Mouse (Mus musculus): ENCODE data around the gene Anks3. TPM values are rescaled to one million over a fixed set of nuclear protein-coding genes. Genes with fewer than 3 reads are reported as not detected.

Anks3 gene
- polyA plus RNA-seq, 1 experiment from 2014 or later, result 48.6 TPM

GRCm38 (mm10) chr16:4907972-4908371 lies 56.0 kb downstream of the Anks3 start:
- 51% methylated on average over 4 of the region's 5 CpGs for WGBS
- peaks cover 4% of the 10 kb centered on the region; the same call in 1 of the 2 replicates for H3K4me1 ChIP-seq (ENCODE audit: control insufficient read depth, insufficient read depth, low read length)
- H3K27ac ChIP-seq (ENCODE audit: low read length), result no peak overlapping the region
- ATAC-seq (ENCODE audit: insufficient read depth, low FRiP score), result no peak
- H3K36me3 ChIP-seq (ENCODE audit: control insufficient read depth, insufficient read depth, low read length), result peaks cover 21% of the 10 kb centered on the region
- H3K9ac ChIP-seq (ENCODE audit: low read length), result no peak overlapping the region
- no peaks in the 10 kb centered on the region for H3K9me3 ChIP-seq (replicated peaks; ENCODE audit: control insufficient read depth, low read length)
- H3K27me3 ChIP-seq (ENCODE audit: control insufficient read depth, insufficient read depth, low read length), result no peaks in the 10 kb centered on the region
- H3K4me3 ChIP-seq (replicated peaks; ENCODE audit: low read length), result no peak overlapping the region
- H3K4me2 ChIP-seq (ENCODE audit: low read depth, low read length), result no peak overlapping the region

DNA sequence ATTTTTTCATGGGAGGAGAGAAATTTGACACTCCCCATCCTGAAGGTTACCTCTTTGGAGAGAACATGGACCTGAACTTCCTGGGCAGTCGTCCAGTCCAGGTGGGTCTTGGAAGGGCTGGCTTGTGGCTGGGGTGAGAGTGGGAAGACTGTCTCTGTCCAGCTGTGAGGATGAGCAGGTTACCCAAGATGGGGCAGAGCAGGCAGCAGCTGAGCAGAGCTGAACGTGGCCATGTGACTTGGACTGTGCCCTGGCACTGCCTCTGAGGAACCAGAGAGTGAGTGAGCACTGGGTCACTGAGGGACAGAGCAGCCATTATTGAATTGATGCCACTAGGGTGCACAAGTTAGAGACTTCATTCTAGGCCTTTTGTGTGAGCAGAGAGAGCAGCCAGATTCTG lies 56.6 kb downstream of the Anks3 start:
- WGBS, result 63% methylated on average over 2 of the region's 2 CpGs
- Histone ChIP-seq H3K36me3 (ENCODE audit: control insufficient read depth, insufficient read depth, low read length) (peaks cover 21% of the 10 kb centered on the region), H3K4me2 (ENCODE audit: low read depth, low read length) (no peak overlapping the region), H3K4me1 (ENCODE audit: control insufficient read depth, insufficient read depth, low read length) (peaks cover 4% of the 10 kb centered on the region; the same call in 1 of the 2 replicates), H3K4me3 (replicated peaks; ENCODE audit: low read length) (no peak overlapping the region), H3K9ac (ENCODE audit: low read length) (no peak overlapping the region), H3K27ac (ENCODE audit: low read length) (no peak overlapping the region), H3K27me3 (ENCODE audit: control insufficient read depth, insufficient read depth, low read length) (no peaks in the 10 kb centered on the region), H3K9me3 (replicated peaks; ENCODE audit: control insufficient read depth, low read length) (no peaks in the 10 kb centered on the region)
- no peak for ATAC-seq (ENCODE audit: insufficient read depth, low FRiP score)

DNA sequence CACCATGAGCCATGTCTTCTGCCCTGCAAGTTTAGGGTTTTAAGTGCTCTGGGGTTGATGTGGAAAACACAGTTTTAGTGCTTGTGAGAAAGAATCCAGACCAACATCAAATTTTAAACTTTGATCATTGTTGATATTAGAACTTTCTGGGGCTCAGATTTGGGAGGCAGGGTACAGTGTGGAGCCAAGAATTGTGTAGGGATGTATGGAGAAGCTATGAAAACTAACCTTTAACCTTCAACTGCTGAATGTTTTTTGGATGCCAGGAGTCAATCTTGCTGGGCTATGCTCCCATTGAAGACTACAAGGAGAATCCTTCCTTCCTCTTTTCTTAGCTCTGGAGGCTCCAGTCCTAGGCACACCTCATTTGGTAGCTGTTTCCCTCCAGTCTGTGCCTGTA lies 57.4 kb downstream of the Anks3 start:
- Histone ChIP-seq H3K36me3 (ENCODE audit: control insufficient read depth, insufficient read depth, low read length) (peaks cover 16% of the 10 kb centered on the region), H3K4me3 (replicated peaks; ENCODE audit: low read length) (no peak overlapping the region), H3K4me2 (ENCODE audit: low read depth, low read length) (no peak overlapping the region), H3K4me1 (ENCODE audit: control insufficient read depth, insufficient read depth, low read length) (peaks cover 4% of the 10 kb centered on the region; the same call in 1 of the 2 replicates), H3K9me3 (replicated peaks; ENCODE audit: control insufficient read depth, low read length) (no peaks in the 10 kb centered on the region), H3K27me3 (ENCODE audit: control insufficient read depth, insufficient read depth, low read length) (no peaks in the 10 kb centered on the region), H3K27ac (ENCODE audit: low read length) (no peak overlapping the region), H3K9ac (ENCODE audit: low read length) (no peak overlapping the region)
- ATAC-seq (ENCODE audit: insufficient read depth, low FRiP score), result no peak

DNA sequence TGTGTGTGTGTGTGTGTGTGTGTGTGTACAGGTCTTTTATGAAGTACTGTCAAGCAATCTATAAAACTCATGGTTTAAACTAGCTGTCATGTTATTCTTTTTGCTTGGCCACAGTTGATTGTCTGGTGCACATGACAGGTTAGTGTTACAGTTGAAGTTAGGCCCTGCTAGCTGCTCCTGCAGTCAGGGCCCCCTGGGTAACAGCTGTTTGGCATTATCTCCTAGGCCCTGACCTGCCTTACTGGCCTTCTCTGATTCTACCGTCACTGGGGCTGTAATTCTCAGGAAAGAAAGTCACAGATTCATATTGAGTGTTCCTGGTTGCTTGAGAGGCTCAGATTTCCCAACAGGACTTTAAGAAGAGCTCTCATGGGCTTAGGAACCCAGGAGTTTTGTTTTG lies 58.4 kb downstream of the Anks3 start:
- WGBS, result 47% methylated on average over 1 of the region's 1 CpGs
- H3K4me2 ChIP-seq (ENCODE audit: low read depth, low read length), result no peak overlapping the region
- H3K27ac ChIP-seq (ENCODE audit: low read length), result no peak overlapping the region
- H3K9ac ChIP-seq (ENCODE audit: low read length), result no peak overlapping the region
- peaks cover 12% of the 10 kb centered on the region for H3K36me3 ChIP-seq (ENCODE audit: control insufficient read depth, insufficient read depth, low read length)
- no peaks in the 10 kb centered on the region for H3K9me3 ChIP-seq (replicated peaks; ENCODE audit: control insufficient read depth, low read length)
- H3K4me3 ChIP-seq (replicated peaks; ENCODE audit: low read length), result no peak overlapping the region
- H3K4me1 ChIP-seq (ENCODE audit: control insufficient read depth, insufficient read depth, low read length), result peaks cover 6% of the 10 kb centered on the region; the same call in 1 of the 2 replicates
- no peak for ATAC-seq (ENCODE audit: insufficient read depth, low FRiP score)
- no peaks in the 10 kb centered on the region for H3K27me3 ChIP-seq (ENCODE audit: control insufficient read depth, insufficient read depth, low read length)

- ATAC-seq (ENCODE audit: insufficient read depth, low FRiP score), result no peak
- peaks cover 8% of the 10 kb centered on the region; the same call in 1 of the 2 replicates for H3K36me3 ChIP-seq (ENCODE audit: control insufficient read depth, insufficient read depth, low read length)
- WGBS, result 84% methylated on average over 3 of the region's 3 CpGs
These were observed 59.1 kb downstream of the Anks3 start for GRCm38 (mm10) chr16:4904878-4905277.

DNA sequence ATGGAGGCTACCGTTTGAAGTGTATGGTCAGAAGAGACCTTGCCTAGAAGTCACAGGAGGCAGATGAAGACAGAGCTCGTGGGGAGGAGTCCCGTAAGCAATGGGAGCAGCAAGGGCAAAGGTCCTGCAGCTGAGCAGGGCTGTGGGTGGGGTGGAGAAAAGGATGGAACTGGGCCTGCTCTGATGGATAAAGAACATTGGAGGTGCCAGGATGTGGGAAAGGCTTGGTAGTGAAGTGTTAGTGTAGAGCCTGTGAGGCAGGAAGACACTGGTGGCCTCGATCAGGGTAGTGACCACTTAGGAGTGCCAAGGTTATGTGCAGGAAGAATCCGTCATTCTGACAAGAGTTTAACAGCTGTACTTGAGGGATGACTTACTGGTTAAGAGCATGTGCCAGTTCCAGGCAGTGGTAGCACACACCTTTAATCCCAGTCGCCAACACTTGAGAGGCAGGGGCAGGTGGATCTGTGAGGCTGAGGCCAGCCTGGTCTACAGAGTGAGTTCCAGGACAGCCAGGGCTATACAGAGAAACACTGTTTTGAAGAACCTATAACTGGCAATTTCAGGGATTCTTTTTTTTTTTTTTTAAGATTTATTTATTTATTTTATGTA lies 60.4 kb downstream of the Anks3 start:
- 63% methylated on average over 6 of the region's 6 CpGs for WGBS
- H3K27ac ChIP-seq (ENCODE audit: low read length), result no peak overlapping the region
- no peak overlapping the region for H3K9ac ChIP-seq (ENCODE audit: low read length)
- H3K27me3 ChIP-seq (ENCODE audit: control insufficient read depth, insufficient read depth, low read length), result no peaks in the 10 kb centered on the region
- H3K36me3 ChIP-seq (ENCODE audit: control insufficient read depth, insufficient read depth, low read length), result no peaks in the 10 kb centered on the region; the same call in 1 of the 2 replicates
- no peak overlapping the region for H3K4me2 ChIP-seq (ENCODE audit: low read depth, low read length)
- H3K4me1 ChIP-seq (ENCODE audit: control insufficient read depth, insufficient read depth, low read length), result peaks cover 6% of the 10 kb centered on the region; the same call in 1 of the 2 replicates
- no peak overlapping the region for H3K4me3 ChIP-seq (replicated peaks; ENCODE audit: low read length)
- ATAC-seq (ENCODE audit: insufficient read depth, low FRiP score), result no peak
- no peaks in the 10 kb centered on the region for H3K9me3 ChIP-seq (replicated peaks; ENCODE audit: control insufficient read depth, low read length)

More at GRCm38 (mm10) chr16:4904878-4905277, 59.1 kb downstream of the Anks3 start:
- Histone ChIP-seq H3K27ac (ENCODE audit: low read length) (no peak overlapping the region), H3K9me3 (replicated peaks; ENCODE audit: control insufficient read depth, low read length) (no peaks in the 10 kb centered on the region), H3K27me3 (ENCODE audit: control insufficient read depth, insufficient read depth, low read length) (no peaks in the 10 kb centered on the region), H3K4me1 (ENCODE audit: control insufficient read depth, insufficient read depth, low read length) (peaks cover 6% of the 10 kb centered on the region; the same call in 1 of the 2 replicates), H3K4me3 (replicated peaks; ENCODE audit: low read length) (no peak overlapping the region), H3K9ac (ENCODE audit: low read length) (no peak overlapping the region; the same call in 1 of the 2 replicates), H3K4me2 (ENCODE audit: low read depth, low read length) (no peak overlapping the region)

DNA sequence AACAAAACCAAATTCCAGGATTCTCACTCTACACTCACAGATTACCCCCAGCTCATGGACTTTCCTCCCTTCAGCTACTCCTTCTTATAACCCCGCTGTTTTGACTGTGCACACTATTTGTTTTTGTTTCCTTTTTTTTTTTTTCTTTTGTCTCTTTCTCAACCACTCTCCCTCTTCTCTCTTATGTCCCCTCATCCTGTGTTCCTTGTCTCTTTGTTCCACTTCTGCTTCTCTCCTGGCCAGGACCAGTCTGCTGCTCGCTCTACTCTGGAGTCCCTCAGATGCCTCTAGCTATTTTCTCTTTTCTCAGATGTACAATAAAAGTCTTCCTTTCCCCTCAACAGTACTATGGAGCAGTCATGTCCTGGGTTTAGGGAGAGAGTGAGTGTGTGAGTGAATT lies 61.6 kb downstream of the Anks3 start:
- Histone ChIP-seq H3K4me1 (ENCODE audit: control insufficient read depth, insufficient read depth, low read length) (peaks cover 6% of the 10 kb centered on the region; the same call in 1 of the 2 replicates), H3K36me3 (ENCODE audit: control insufficient read depth, insufficient read depth, low read length) (no peaks in the 10 kb centered on the region), H3K4me2 (ENCODE audit: low read depth, low read length) (no peak overlapping the region), H3K27me3 (ENCODE audit: control insufficient read depth, insufficient read depth, low read length) (no peaks in the 10 kb centered on the region), H3K27ac (ENCODE audit: low read length) (no peak overlapping the region), H3K4me3 (replicated peaks; ENCODE audit: low read length) (no peak overlapping the region), H3K9me3 (replicated peaks; ENCODE audit: control insufficient read depth, low read length) (no peaks in the 10 kb centered on the region), H3K9ac (ENCODE audit: low read length) (no peak overlapping the region)
- ATAC-seq (ENCODE audit: insufficient read depth, low FRiP score), result no peak
- WGBS, result 83% methylated on average over 2 of the region's 2 CpGs

DNA sequence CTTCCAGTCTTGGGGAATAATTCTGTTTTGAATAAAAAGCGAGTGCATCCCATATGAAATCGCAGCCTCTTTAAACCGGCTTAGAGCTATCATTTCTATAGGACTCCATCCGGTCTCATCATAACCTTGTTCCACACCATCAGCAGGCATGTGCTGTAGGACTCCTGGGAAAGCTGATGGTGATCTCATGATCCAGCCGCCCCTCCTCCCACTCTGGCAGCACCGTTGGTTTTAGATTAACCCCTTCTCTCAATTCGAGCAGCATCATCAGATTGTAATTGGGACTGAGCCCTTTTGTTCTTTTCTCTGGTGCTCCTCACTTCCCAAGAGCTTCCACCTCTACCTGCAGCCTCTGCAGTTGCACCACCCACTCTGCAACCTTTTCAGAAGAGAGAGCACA lies 62.8 kb downstream of the Anks3 start:
- WGBS, result 63% methylated on average over 7 of the region's 7 CpGs
- H3K4me2 ChIP-seq (ENCODE audit: low read depth, low read length), result no peak overlapping the region

DNA sequence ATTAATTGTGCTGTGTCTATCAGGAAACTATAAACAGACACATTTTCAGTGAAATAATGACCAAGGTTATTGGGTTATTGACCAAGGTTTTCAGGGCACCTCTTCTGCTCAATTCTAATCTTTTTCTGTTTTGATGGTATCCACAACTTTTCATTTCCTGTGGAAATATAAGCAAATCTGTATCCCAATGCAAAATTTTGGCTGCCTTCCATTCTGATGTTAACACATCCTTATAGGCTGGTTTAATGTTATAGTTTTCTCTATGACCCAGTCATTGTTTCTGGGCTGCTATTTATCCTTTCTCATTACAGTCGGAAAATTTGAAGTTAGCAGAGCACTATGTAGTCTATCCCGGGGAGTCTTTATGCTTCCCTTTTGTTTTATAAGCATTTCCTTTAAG lies 64.3 kb downstream of the Anks3 start:
- ATAC-seq (ENCODE audit: insufficient read depth, low FRiP score), result no peak
- H3K4me2 ChIP-seq (ENCODE audit: low read depth, low read length), result no peak overlapping the region
- no peak overlapping the region for H3K4me3 ChIP-seq (replicated peaks; ENCODE audit: low read length)
- 49% methylated on average over 2 of the region's 2 CpGs for WGBS
- H3K9ac ChIP-seq (ENCODE audit: low read length), result no peak overlapping the region
- 0 out of 2 replicates have a peak, but pooled peaks cover 6% of the 10 kb centered on the region for H3K4me1 ChIP-seq (ENCODE audit: control insufficient read depth, insufficient read depth, low read length)
- H3K9me3 ChIP-seq (replicated peaks; ENCODE audit: control insufficient read depth, low read length), result no peaks in the 10 kb centered on the region
- H3K27me3 ChIP-seq (ENCODE audit: control insufficient read depth, insufficient read depth, low read length), result no peaks in the 10 kb centered on the region
- no peaks in the 10 kb centered on the region for H3K36me3 ChIP-seq (ENCODE audit: control insufficient read depth, insufficient read depth, low read length)
- H3K27ac ChIP-seq (ENCODE audit: low read length), result no peak overlapping the region

More for the DNA sequence above, 62.8 kb downstream of the Anks3 start:
- Histone ChIP-seq H3K27me3 (ENCODE audit: control insufficient read depth, insufficient read depth, low read length) (no peaks in the 10 kb centered on the region), H3K36me3 (ENCODE audit: control insufficient read depth, insufficient read depth, low read length) (no peaks in the 10 kb centered on the region), H3K27ac (ENCODE audit: low read length) (no peak overlapping the region), H3K9me3 (replicated peaks; ENCODE audit: control insufficient read depth, low read length) (no peaks in the 10 kb centered on the region), H3K4me1 (ENCODE audit: control insufficient read depth, insufficient read depth, low read length) (0 out of 2 replicates have a peak, but pooled peaks cover 4% of the 10 kb centered on the region), H3K4me3 (replicated peaks; ENCODE audit: low read length) (no peak overlapping the region), H3K9ac (ENCODE audit: low read length) (no peak overlapping the region)
- ATAC-seq (ENCODE audit: insufficient read depth, low FRiP score), result no peak

All from stomach, embryonic 16.5 days (tissue).